Mouse (Mus musculus) fat pad, adult 2 months (tissue): ENCODE results near the gene Ttc30a2.
"Not testable (repeated sequence)": the region's sequence is repeated elsewhere in the genome, so short reads cannot be mapped to it uniquely, and the experiment has no call there.

Experiments
- DNase-seq: peaks from one replicate; pipeline ENCODE4 v3.0.0-alpha.2; 2011; ENCODE audit warnings: low read depth, low spot score; ENCODE audit errors: extremely low read depth

Ttc30a2 gene

DNA sequence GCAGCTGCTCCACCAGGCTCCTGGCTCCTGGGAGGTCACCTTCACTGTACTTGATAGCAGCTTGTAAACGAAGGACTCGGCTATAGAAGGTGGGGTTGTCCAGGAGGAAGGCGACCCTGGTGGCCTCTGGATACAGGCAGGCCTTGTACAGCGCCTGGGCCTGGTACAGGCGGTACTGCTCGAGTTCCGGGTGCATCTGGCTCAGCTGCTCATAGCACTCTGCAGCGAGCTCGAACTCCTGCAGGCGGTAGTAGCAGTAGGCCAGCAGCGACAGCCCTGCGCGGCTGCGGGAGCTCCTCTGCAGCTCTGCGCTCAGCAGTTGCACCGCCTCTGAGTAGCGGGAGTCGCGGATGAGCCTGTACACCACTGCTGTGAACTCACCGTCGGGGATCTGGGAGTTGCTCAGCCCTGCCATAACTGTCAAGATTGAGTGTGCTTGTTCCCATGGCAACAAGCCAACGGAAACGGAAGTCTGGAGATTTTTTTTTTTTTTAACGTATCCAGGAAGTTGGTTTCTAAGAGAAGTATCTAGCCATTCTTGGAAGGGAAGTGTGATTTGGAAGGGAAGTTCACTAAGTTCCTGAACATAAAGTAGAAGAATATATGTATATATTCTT is at the start of gene Ttc30a2:
TSS of gene Ttc30a2 (minus strand) at position 419 of the 617 bp plus-strand sequence.
- not testable (repeated sequence) for DNase-seq

GRCm38 (mm10) chr2:76016890-76017289 is 38.9 kb upstream of the Ttc30a2 start:
- DNase-seq: peak; percentile 30

DNA sequence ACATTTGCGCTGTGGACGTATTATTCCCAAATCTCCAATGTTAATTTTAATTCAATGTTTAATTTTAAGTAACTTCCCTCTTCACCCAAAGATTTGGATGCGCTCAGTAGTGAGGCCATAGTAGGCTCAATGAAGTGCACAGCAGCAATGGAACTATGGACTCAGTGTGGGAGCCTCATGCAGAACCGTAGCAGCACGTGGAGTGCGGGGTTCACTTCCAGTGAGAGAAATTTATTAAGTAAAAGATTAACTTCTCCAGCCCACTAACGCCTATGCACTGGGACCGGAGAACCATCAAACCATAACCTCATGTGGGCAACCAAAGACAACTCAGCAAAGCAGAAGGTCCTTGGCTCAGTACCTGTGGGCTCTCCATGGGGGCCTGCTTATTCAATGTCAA is 38.2 kb upstream of the Ttc30a2 start:
- DNase-seq: no peak

- DNase-seq: no peak
Observed at GRCm38 (mm10) chr2:76015460-76015859, 37.5 kb upstream of the Ttc30a2 start.

- no peak for DNase-seq
Observed at GRCm38 (mm10) chr2:76014659-76015058, 36.7 kb upstream of the Ttc30a2 start.

GRCm38 (mm10) chr2:76006194-76006593 is 28.2 kb upstream of the Ttc30a2 start:
- DNase-seq: no peak

- DNase-seq: no peak
Observed at GRCm38 (mm10) chr2:76002899-76003298, 24.9 kb upstream of the Ttc30a2 start.

DNA sequence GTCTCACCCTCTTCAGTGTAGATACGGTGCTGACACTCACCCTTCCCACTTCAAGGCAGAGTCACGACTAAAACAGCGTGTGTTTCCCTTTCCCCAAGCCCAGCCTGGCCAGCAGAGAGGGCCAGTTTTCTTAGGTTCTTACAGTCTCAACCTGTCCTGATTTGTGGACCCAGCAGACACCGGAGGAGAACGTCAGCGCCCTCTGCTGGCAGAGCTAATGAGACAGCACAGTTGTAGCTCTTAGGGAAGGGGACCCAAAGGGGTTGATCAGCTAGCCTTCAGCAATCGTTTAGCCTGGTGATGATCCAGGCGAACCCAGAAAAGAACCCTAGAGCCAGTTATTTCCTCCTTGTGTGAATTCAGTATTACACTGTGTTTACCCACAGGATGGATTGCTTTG is 23.4 kb upstream of the Ttc30a2 start:
- no peak for DNase-seq

GRCm38 (mm10) chr2:75999636-76000035 is 21.7 kb upstream of the Ttc30a2 start:
- no peak for DNase-seq

GRCm38 (mm10) chr2:75998692-75999091 is 20.7 kb upstream of the Ttc30a2 start:
- no peak for DNase-seq

GRCm38 (mm10) chr2:75997726-75998125 is 19.8 kb upstream of the Ttc30a2 start:
- no peak for DNase-seq

GRCm38 (mm10) chr2:75994841-75995240 is 16.9 kb upstream of the Ttc30a2 start:
- no peak for DNase-seq

GRCm38 (mm10) chr2:75991581-75992205 is 13.7 kb upstream of the Ttc30a2 start:
- no peak for DNase-seq

- no peak for DNase-seq
Observed at GRCm38 (mm10) chr2:75990885-75991539, 13.0 kb upstream of the Ttc30a2 start.

DNA sequence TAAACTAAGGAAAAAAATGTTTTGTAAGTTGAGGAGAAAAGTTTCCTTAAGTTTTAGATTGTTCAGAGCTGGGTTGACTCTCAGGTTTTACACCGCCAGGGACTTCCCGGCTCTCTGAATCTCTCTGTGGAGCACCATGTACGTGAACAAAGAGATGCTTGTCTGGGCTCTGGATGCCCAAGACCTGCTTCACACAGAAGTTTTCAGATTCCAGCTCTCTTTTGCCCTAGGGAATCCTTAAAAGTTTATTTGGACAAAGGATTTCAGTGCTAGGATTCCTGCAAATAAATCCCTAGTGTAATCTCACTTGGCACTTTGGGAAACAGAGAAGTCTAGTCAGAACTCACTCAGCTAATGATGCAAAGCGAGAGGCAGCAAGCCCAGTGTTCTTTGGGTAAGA is 11.7 kb upstream of the Ttc30a2 start:
- peak; percentile 42 for DNase-seq

- no peak for DNase-seq
Observed at GRCm38 (mm10) chr2:75988779-75989363, 10.9 kb upstream of the Ttc30a2 start.

- no peak for DNase-seq
Observed at GRCm38 (mm10) chr2:75988378-75988777, 10.4 kb upstream of the Ttc30a2 start.

DNA sequence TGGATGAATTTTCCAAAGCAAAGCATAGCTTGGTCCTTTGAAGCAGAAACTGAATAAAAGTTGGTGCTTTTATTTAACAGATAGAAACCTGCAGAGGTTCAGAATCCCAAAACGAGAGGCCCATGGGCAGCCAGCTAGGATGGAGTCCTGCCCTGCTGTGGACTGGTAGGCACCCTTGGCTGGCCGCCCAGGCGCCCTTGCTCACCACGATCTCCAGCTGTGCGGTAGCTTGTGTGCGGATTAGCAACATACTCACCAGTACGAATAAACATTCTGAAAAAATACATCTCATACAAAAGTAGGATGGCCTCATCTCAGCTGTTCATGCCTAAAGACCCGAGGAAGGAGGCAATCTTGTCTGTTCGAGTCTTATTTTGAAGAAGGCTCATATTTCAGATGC is 9.8 kb upstream of the Ttc30a2 start:
- DNase-seq: no peak

GRCm38 (mm10) chr2:75985124-75985523 is 7.2 kb upstream of the Ttc30a2 start:
- no peak for DNase-seq

GRCm38 (mm10) chr2:75983847-75984246 is 5.9 kb upstream of the Ttc30a2 start:
- DNase-seq: no peak

DNA sequence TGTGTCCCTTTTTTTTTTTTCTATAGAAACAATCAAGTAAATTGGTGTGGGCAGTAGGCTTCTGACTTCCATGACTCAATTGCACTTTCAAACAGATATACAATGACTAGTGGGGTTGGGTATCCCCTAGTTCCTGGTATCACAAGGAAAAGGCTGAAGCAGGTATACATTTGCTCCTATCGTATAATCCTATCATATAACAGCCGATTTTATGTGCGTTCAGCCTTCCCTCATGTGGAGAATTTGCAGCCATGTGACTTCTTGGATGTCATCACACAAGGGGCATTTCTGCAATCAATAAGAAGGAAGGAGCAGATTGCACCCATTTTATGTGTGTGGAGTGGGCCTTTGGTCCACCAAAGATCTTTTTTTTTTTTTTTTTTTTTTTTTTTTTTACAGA is 5.1 kb upstream of the Ttc30a2 start:
- DNase-seq: no peak

GRCm38 (mm10) chr2:75982626-75983025 is 4.7 kb upstream of the Ttc30a2 start:
- no peak for DNase-seq
